8 mouse cellular contexts compared by ENCODE assay signal in genomic region chr11:74832503-74833143, GRCm38 (mm10). TPM values are rescaled to one million over a fixed set of nuclear protein-coding genes. Genes with fewer than 3 reads are reported as not detected.
DNase-seq lines count a peak whose midpoint lies in the region; ATAC-seq and TF ChIP-seq lines count a peak whose summit lies in the region.

No protein-coding gene starts in this region.

- no peaks in the 10 kb centered on the region for H3K36me3 ChIP-seq in intestine, embryonic 16.5 days (ENCODE audit: control insufficient read depth, insufficient read depth, low read length)
- no peaks in the 10 kb centered on the region for H3K36me3 ChIP-seq in liver, embryonic 11.5 days (ENCODE audit: control insufficient read depth, insufficient read depth, low read length)

- peak; percentile 76 for DNase-seq in gastrocnemius, adult 2 months
- DNase-seq in gastrocnemius, adult 8-10 months (ENCODE audit: low spot score in 2 of 2), result no peak
- peak; percentile 84 for DNase-seq in cerebellum, adult 9-11 months
- DNase-seq in gastrocnemius, postnatal 25 days, result peak; percentile 61
- peak; percentile 67 for DNase-seq in liver, embryonic 11.5 days (ENCODE audit: low spot score)
- DNase-seq in monocyte, adult 2 months (ENCODE audit: low read depth in 1 of 2, low spot score in 2 of 2), result peak; percentile 55 to 78
- DNase-seq in spleen, postnatal 4 days (ENCODE audit: low spot score in 2 of 2), result peak; percentile 70 to 84

- peak overlapping the region; percentile 99 for H3K27ac ChIP-seq in gastrocnemius, adult 2 months
- H3K27ac ChIP-seq in intestine, embryonic 16.5 days (ENCODE audit: low read length), result peak overlapping the region; percentile 90
- H3K27ac ChIP-seq in liver, embryonic 11.5 days (ENCODE audit: low read depth, low read length), result peak overlapping the region; percentile 99

- peak overlapping the region; percentile 95 for H3K4me3 ChIP-seq in gastrocnemius, adult 2 months
- peak overlapping the region; percentile 89 for H3K4me3 ChIP-seq in intestine, embryonic 16.5 days (ENCODE audit: low read length)
- peak overlapping the region; percentile 80 for H3K4me3 ChIP-seq in liver, embryonic 11.5 days (ENCODE audit: low read depth, low read length)

- H3K4me2 ChIP-seq in intestine, embryonic 16.5 days (ENCODE audit: low read depth, low read length), result peak overlapping the region; percentile 65
- H3K4me2 ChIP-seq in liver, embryonic 11.5 days, result peak overlapping the region; percentile 99

- peak overlapping the region; percentile 62 for H3K9ac ChIP-seq in intestine, embryonic 16.5 days (ENCODE audit: low read depth, low read length)
- H3K9ac ChIP-seq in liver, embryonic 11.5 days (ENCODE audit: low read depth, low read length), result peak overlapping the region; percentile 70

- H3K27me3 ChIP-seq in intestine, embryonic 16.5 days (replicated peaks; ENCODE audit: control insufficient read depth, insufficient read depth, low read length), result no peaks in the 10 kb centered on the region
- no peaks in the 10 kb centered on the region for H3K27me3 ChIP-seq in liver, embryonic 11.5 days (replicated peaks; ENCODE audit: control insufficient read depth, insufficient read depth, low read length)

- 1% methylated on average over 26 of the region's 26 CpGs for WGBS in intestine, embryonic 16.5 days
- WGBS in liver, embryonic 11.5 days, result 3% methylated on average over 26 of the region's 26 CpGs

- intact Hi-C loops in gastrocnemius, adult 2 months (cut with DNase I), result loop anchor here (5.0 kb wide), 1 partner anchor 180 kb away; no protein-coding TSS in a partner anchor

- peaks cover 51% of the 10 kb centered on the region for H3K4me1 ChIP-seq in intestine, embryonic 16.5 days (ENCODE audit: control insufficient read depth, insufficient read depth, low read length)
- H3K4me1 ChIP-seq in liver, embryonic 11.5 days (replicated peaks; ENCODE audit: control insufficient read depth, insufficient read depth, low read length), result peaks cover 51% of the 10 kb centered on the region

- no peak for TF ChIP-seq CTCF in gastrocnemius, adult 2 months (IDR thresholded peaks at IDR 0.05)

- no peak for ATAC-seq in intestine, embryonic 16.5 days
- ATAC-seq in liver, embryonic 11.5 days (replicated peaks; ENCODE audit: low FRiP score), result no peak

- H3K9me3 ChIP-seq in intestine, embryonic 16.5 days (ENCODE audit: control insufficient read depth, low read length), result no peaks in the 10 kb centered on the region
- no peaks in the 10 kb centered on the region for H3K9me3 ChIP-seq in liver, embryonic 11.5 days (ENCODE audit: control insufficient read depth, low read length)

RNA-seq across cellular contexts. Expression of gene Mnt, which starts 1.9 kb away (rescaled TPM):
- total RNA-seq in gastrocnemius, adult 2 months (2021), result 10 to 100 TPM in 1 of 2 experiments, 1 to 10 TPM in 1; 6.1 to 11.6 TPM
- total RNA-seq in gastrocnemius, adult 8-10 months (2022), result 10 to 100 TPM in 1 of 4 experiments, 1 to 10 TPM in 3; 5.8 to 11.7 (median 7.8) TPM
- total RNA-seq in gastrocnemius, postnatal 25 days (2021), result 1 to 10 TPM; 5.3 to 5.6 TPM
- 3.1 and 4.0 TPM in 2 replicates for polyA plus RNA-seq in intestine, embryonic 16.5 days (2015; fragmentation: Nextera tagmentation; extraction: Ambion mirVana)
- 3.5 and 3.9 TPM in 2 replicates for polyA plus RNA-seq in liver, embryonic 11.5 days (2014; fragmentation: Nextera tagmentation; extraction: Ambion mirVana)

Comparison
In these comparisons a context has a peak if more than half of its experiments do, and no peak if none do; other contexts are left out.
1. DNase-seq: peak in gastrocnemius, adult 2 months (single experiment), cerebellum, adult 9-11 months (single experiment), gastrocnemius, postnatal 25 days (single experiment), liver, embryonic 11.5 days (single experiment), monocyte, adult 2 months (2 of 2) and spleen, postnatal 4 days (2 of 2); none in gastrocnemius, adult 8-10 months (0 of 2).
2. Peak in every context shown above with its lines, with median percentiles within 50 percentile points of each other: H3K27ac ChIP-seq and H3K4me3 ChIP-seq.